Mouse (Mus musculus) neutrophil, adult 83 days (primary cell): ENCODE results near the gene Jade1. TPM values are rescaled to one million over a fixed set of nuclear protein-coding genes. Genes with fewer than 3 reads are reported as not detected.

Experiments
- total RNA-seq, 2 experiments: library from RNA; stranded (reverse); gene quantifications; one replicate each; pipeline ENCODE4 v1.2.4; 2023

Gene Jade1
- 10 to 100 TPM; 23.8 to 24.7 TPM for total RNA-seq

GRCm38 (mm10) chr3:41555491-41556381 lies at the start of gene Jade1:
Gene Jade1 (plus strand): TSS chr3:41555731.

Other genes with a start within 250 kb of the Jade1 start
- 10 to 100 TPM; 11.7 to 11.9 TPM for gene Sclt1, start 186.8 kb downstream of the Jade1 start, total RNA-seq
- 1 to 10 TPM; 3.3 to 3.4 TPM for gene D3Ertd751e, start 186.9 kb downstream of the Jade1 start, total RNA-seq